Mouse (Mus musculus) hindbrain, embryonic 14.5 days (tissue): ENCODE results near the gene Hist1h2an. TPM values are rescaled to one million over a fixed set of nuclear protein-coding genes. Genes with fewer than 3 reads are reported as not detected.
"Not testable (repeated sequence)": the region's sequence is repeated elsewhere in the genome, so short reads cannot be mapped to it uniquely, and the experiment has no call there.

ENCODE experiments used
- ATAC-seq: fragments of 200-750 bp; cut with Nextera tagmentation; 2 replicates; pipeline ENCODE4 v1.8.0; 2017; ENCODE audit warnings: moderate number of reproducible peaks, mild to moderate bottlenecking, moderate TSS enrichment, moderate library complexity; ENCODE audit not compliant: low FRiP score
- DNase-seq: peaks from one replicate; pipeline ENCODE4 v3.0.0-alpha.2; 2015; ENCODE audit warnings: low spot score
- H3K27ac ChIP-seq: fragments of 300-500 bp; sonication (generic); 2 replicates; pipeline ENCODE4 v1.5.1; 2014; ENCODE audit warnings: mild to moderate bottlenecking, moderate library complexity
- H3K27me3 ChIP-seq: fragments of 300-500 bp; sonication (generic); 2 replicates; pipeline ENCODE4 v1.6.1; 2014; ENCODE audit warnings: mild to moderate bottlenecking, low read length, mixed read lengths; ENCODE audit not compliant: control insufficient read depth, insufficient read depth
- H3K36me3 ChIP-seq: fragments of 300-500 bp; sonication (generic); replicated peaks from 2 replicates; pipeline ENCODE4 v1.6.1; 2014; ENCODE audit not compliant: control insufficient read depth, insufficient read depth
- H3K4me1 ChIP-seq: fragments of 300-500 bp; sonication (generic); replicated peaks from 2 replicates; pipeline ENCODE4 v1.6.1; 2014; ENCODE audit warnings: antibody characterized with exemption, low read length, mixed read lengths; ENCODE audit not compliant: control insufficient read depth, insufficient read depth
- H3K4me2 ChIP-seq: fragments of 300-500 bp; sonication (generic); replicated peaks from 2 replicates; pipeline ENCODE4 v1.6.1; 2014; ENCODE audit warnings: mild to moderate bottlenecking, moderate library complexity
- H3K4me3 ChIP-seq: fragments of 300-500 bp; sonication (generic); replicated peaks from 2 replicates; pipeline ENCODE4 v1.5.1; 2014; ENCODE audit warnings: mild to moderate bottlenecking, low read length
- H3K9ac ChIP-seq: fragments of 300-500 bp; sonication (generic); 2 replicates; pipeline ENCODE4 v1.6.1; 2014
- H3K9me3 ChIP-seq: fragments of 300-500 bp; sonication (generic); 2 replicates; pipeline ENCODE4 v1.6.1; 2016; ENCODE audit warnings: low read length; ENCODE audit not compliant: control insufficient read depth
- WGBS: fragments of 180-500 bp; shearing (Covaris S2); extraction: QIAGEN DNeasy Blood & Tissue Kit; methylation state at CpG from one replicate; pipeline ENCODE4 v1.1.7; 2014; 5-methylcytosine and 5-hydroxymethylcytosine counted together
- polyA plus RNA-seq: library from polyadenylated mRNA; unstranded; fragments of >200 nt; fragmentation: Nextera tagmentation; extraction: Ambion mirVana; gene quantifications from 2 replicates; pipeline ENCODE4 v1.2.1, GENCODE M21; 2014

The Hist1h2an gene
- polyA plus RNA-seq = 1.3 TPM in 1 of 2 replicates, not detected in the other

GRCm38 (mm10) chr13:21786899-21787629 is at the start of gene Hist1h2an, which contains the start of gene Hist1h2bp:
Gene Hist1h2an (minus strand): TSS chr13:21787218.
Gene Hist1h2bp (plus strand): TSS chr13:21787461.
- peak within 1 kb of the TSS; percentile 66 for H3K4me2 ChIP-seq

GRCm38 (mm10) chr13:21833461-21833860 is 46.4 kb upstream of the Hist1h2an start, which contains the start of the genes Hist1h2ap and Hist1h2br:
Gene Hist1h2ap (minus strand): TSS chr13:21833507.
Gene Hist1h2br (plus strand): TSS chr13:21833743.
- H3K9ac ChIP-seq, H3K36me3 ChIP-seq, H3K27me3 ChIP-seq, H3K4me3 ChIP-seq, H3K27ac ChIP-seq, H3K9me3 ChIP-seq, H3K4me1 ChIP-seq, DNase-seq, H3K4me2 ChIP-seq: not testable (repeated sequence)
- peak; percentile 97 for ATAC-seq
- WGBS = no CpG with 5 or more reads among the region's 24 CpGs

More at GRCm38 (mm10) chr13:21786899-21787629, at the start of gene Hist1h2an, which contains the start of gene Hist1h2bp:
- not testable (repeated sequence) for H3K9me3 ChIP-seq, H3K36me3 ChIP-seq, H3K27me3 ChIP-seq
- Histone ChIP-seq H3K9ac (peak within 1 kb of the TSS; percentile 49), H3K27ac (peak within 1 kb of the TSS; percentile 70), H3K4me1 (peaks cover 31% of the 10 kb centered on the region), H3K4me3 (peak within 1 kb of the TSS; percentile 33)
- DNase-seq = peak; percentile 100
- peak; percentile 95 for ATAC-seq
- WGBS = under 1% methylated on average over 33 of the region's 63 CpGs

GRCm38 (mm10) chr13:21831418-21832394 is 44.7 kb upstream of the Hist1h2an start, which contains the start of gene Hist1h4n:
Gene Hist1h4n (minus strand): TSS chr13:21832196.
- Histone ChIP-seq H3K4me3 (peak within 1 kb of the TSS; percentile 14; the same call in 1 of the 2 replicates), H3K4me2 (peak within 1 kb of the TSS; percentile 45)
- H3K27me3 ChIP-seq, DNase-seq, H3K9me3 ChIP-seq, H3K4me1 ChIP-seq, H3K27ac ChIP-seq, H3K36me3 ChIP-seq, H3K9ac ChIP-seq: not testable (repeated sequence)
- ATAC-seq = peak; percentile 89
- WGBS = 1% methylated on average over 22 of the region's 58 CpGs

GRCm38 (mm10) chr13:21830344-21830743 is 43.3 kb upstream of the Hist1h2an start:
- no peaks in the 10 kb centered on the region for H3K36me3 ChIP-seq
- H3K9me3 ChIP-seq = no peaks in the 10 kb centered on the region
- WGBS = 90% methylated on average over 10 of the region's 10 CpGs
- ATAC-seq = no peak
- no peaks in the 10 kb centered on the region for H3K27me3 ChIP-seq
- DNase-seq = no peak
- no peak overlapping the region for H3K4me3 ChIP-seq
- H3K27ac ChIP-seq = no peak overlapping the region
- H3K9ac ChIP-seq = no peak overlapping the region
- no peaks in the 10 kb centered on the region for H3K4me1 ChIP-seq
- H3K4me2 ChIP-seq = no peak overlapping the region

- Histone ChIP-seq H3K27me3 (no peaks in the 10 kb centered on the region), H3K36me3 (no peaks in the 10 kb centered on the region), H3K9me3 (no peaks in the 10 kb centered on the region), H3K9ac (no peak overlapping the region), H3K27ac (no peak overlapping the region), H3K4me1 (no peaks in the 10 kb centered on the region), H3K4me2 (no peak overlapping the region), H3K4me3 (no peak overlapping the region)
- no peak for ATAC-seq
- no peak for DNase-seq
- WGBS = 82% methylated on average over 3 of the region's 3 CpGs
These were observed 41.5 kb upstream of the Hist1h2an start for GRCm38 (mm10) chr13:21828511-21828910.

GRCm38 (mm10) chr13:21820082-21820890 is 33.3 kb upstream of the Hist1h2an start:
- not testable (repeated sequence) for H3K27me3 ChIP-seq, H3K9ac ChIP-seq, DNase-seq, H3K4me3 ChIP-seq, H3K4me2 ChIP-seq, H3K4me1 ChIP-seq, H3K9me3 ChIP-seq, H3K36me3 ChIP-seq, H3K27ac ChIP-seq, ATAC-seq
- WGBS = 76% methylated on average over 6 of the region's 16 CpGs

- not testable (repeated sequence) for H3K9ac ChIP-seq, H3K36me3 ChIP-seq, H3K4me3 ChIP-seq, H3K9me3 ChIP-seq, H3K27ac ChIP-seq, H3K4me1 ChIP-seq, H3K27me3 ChIP-seq, DNase-seq
- ATAC-seq = peak; percentile 19
- H3K4me2 ChIP-seq = peak overlapping the region; percentile 47
- 0% methylated on average over 13 of the region's 14 CpGs for WGBS
These were observed 25.1 kb upstream of the Hist1h2an start for GRCm38 (mm10) chr13:21812092-21812491.

- H3K9ac ChIP-seq, H3K27ac ChIP-seq, H3K4me3 ChIP-seq, H3K4me1 ChIP-seq, H3K36me3 ChIP-seq, H3K9me3 ChIP-seq, H3K27me3 ChIP-seq, DNase-seq: not testable (repeated sequence)
- ATAC-seq = peak; percentile 67
- peak within 1 kb of the TSS; percentile 47 for H3K4me2 ChIP-seq
- WGBS = no CpG with 5 or more reads among the region's 24 CpGs
These were observed 24.5 kb upstream of the Hist1h2an start, which contains the start of gene Hist1h4m for GRCm38 (mm10) chr13:21811539-21811938. Gene Hist1h4m (plus strand): TSS chr13:21811746.
